Mouse (Mus musculus) gastrocnemius, adult 8-10 months (tissue): ENCODE measurements at regions not wholly inside any gene's neighbourhood (a gene's known extent, or its start where the extent isn't known, plus 50 kb on each side); places are given as distances from the start of the nearest gene placed in this dataset.

Source experiments
- DNase-seq, 2 experiments: peaks; one replicate each; pipeline ENCODE4 v3.0.0; 2022; ENCODE audit warnings: low spot score in 2 of 2

DNA sequence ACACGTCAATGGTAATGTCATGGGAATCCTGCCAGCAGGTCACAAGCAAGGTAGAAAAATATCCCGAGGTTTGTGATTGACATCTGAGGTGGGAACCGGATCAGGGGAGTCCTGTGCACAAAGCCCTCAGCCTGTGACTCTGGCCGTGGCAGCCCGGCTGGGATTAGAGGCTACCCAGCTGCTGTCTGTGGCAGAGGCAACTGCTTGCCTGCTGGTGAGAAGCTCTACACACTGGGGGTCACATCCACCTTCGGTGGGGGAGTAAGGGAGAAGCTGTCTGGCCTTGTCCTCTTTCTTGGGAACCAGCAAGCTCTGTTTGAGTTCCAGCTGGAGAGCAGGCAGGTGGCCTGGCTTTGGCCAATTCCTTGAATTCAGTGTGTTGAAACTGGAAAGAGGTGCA, 64.3 kb upstream of the Cxcl12 start:
- DNase-seq = no peak

DNA sequence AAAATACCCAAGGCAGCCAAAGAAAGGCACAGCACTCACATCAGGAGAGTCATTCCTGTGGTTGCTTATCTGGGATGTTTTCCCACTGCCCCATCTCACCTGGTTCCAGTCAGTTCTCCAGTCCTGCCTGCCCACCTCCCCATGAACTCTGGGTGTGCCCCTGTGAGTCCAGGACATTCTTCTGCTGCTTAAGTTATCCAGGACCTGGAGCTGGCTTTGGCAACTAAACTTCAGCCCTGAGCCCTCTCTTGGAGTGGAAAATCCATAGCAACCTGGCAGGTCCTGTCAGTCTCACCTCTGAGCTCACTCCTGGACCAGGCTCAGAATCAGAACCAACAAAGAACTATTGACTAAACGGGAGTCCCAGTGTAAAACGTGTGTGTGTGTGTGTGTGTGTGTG, 63.9 kb upstream of the Cxcl12 start:
- no peak for DNase-seq

DNA sequence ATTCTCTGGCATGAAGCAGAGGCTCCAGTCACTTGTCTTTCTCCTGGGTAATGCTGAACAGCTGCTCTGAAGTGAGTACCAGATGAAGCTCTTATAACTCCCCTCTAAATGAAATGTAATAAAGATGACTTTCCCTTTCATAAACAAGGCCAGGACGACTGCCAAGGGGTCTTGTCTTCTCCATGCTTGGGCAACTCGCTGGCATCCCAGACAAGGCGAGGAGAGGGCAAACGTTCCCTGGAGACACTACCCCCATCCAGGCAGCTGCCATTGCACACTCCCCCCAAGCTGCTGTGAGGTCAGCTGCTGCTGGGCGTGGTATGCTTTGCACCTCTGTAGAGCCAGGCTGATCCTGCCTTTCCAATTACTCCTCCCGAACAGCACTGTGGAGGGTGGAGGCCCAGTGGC, 63.1 kb upstream of the Cxcl12 start:
- DNase-seq = peak; percentile 19 to 32

DNA sequence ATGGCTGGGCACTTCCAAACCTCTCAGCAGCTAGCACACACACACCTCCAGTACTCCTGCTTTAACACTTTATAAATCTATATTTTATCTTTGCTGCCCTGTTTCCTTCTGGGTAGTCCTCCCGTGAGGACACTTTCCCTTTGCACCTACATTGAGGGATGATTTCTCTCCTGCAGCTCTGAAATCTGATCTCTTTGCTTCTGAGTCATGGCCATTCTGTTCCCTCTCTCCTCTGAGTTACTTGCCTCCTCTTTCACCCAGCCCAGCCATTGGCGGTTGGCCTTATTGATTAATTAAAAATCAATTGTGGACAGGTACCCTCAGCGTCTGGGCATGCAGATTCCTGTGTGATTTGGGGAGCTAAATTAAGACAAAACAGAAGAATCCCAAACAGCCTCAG, 58.0 kb upstream of the Cxcl12 start:
- DNase-seq = no peak

- no peak for DNase-seq
Measured at GRCm38 (mm10) chr6:117114859-117115258, 53.5 kb upstream of the Cxcl12 start.

GRCm38 (mm10) chr6:117118081-117118480, 50.3 kb upstream of the Cxcl12 start:
- no peak for DNase-seq
